Mouse (Mus musculus) small intestine, adult 2 months (tissue): ENCODE results near the gene Irf3. TPM values are rescaled to one million over a fixed set of nuclear protein-coding genes. Genes with fewer than 3 reads are reported as not detected.

Experiments
- H3K27ac ChIP-seq: fragments of 200-500 bp; 2 replicates; pipeline ENCODE4 v1.5.1; 2012; ENCODE audit warnings: low read depth, low read length, control low read depth, inconsistent platforms; ENCODE audit not compliant: insufficient read depth
- H3K27me3 ChIP-seq: fragments of 200-500 bp; 2 replicates; pipeline ENCODE4 v1.6.1; 2012; ENCODE audit warnings: mild to moderate bottlenecking, moderate library complexity, low read length, inconsistent platforms; ENCODE audit not compliant: control insufficient read depth, insufficient read depth
- H3K36me3 ChIP-seq: fragments of 200-500 bp; 2 replicates; pipeline ENCODE4 v1.6.1; 2012; ENCODE audit warnings: mild to moderate bottlenecking, low read length, control low read depth, inconsistent platforms; ENCODE audit not compliant: control insufficient read depth, insufficient read depth
- H3K4me1 ChIP-seq: fragments of 200-500 bp; 2 replicates; pipeline ENCODE4 v1.6.1; 2012; ENCODE audit warnings: low read length, inconsistent platforms, mixed read lengths; ENCODE audit not compliant: control insufficient read depth, insufficient read depth, insufficient read length
- H3K4me3 ChIP-seq: fragments of 200-500 bp; 2 replicates; pipeline ENCODE4 v1.5.1; 2012; ENCODE audit warnings: low read depth, mild to moderate bottlenecking, control low read depth, inconsistent platforms, low read length, moderate library complexity
- CTCF ChIP-seq: fragments of 200-500 bp; IDR thresholded peaks from 2 replicates; pipeline ENCODE4 v1.5.1; 2012; ENCODE audit warnings: low read depth, mild to moderate bottlenecking, control low read depth, inconsistent platforms, low read length, moderate library complexity, mixed read lengths; ENCODE audit not compliant: insufficient replicate concordance, insufficient read length; ENCODE audit errors: extremely low read depth
- POLR2A ChIP-seq: fragments of 200-500 bp; IDR thresholded peaks from 2 replicates; pipeline ENCODE4 v1.6.1; 2012; ENCODE audit warnings: low read depth, mild to moderate bottlenecking, control low read depth, inconsistent platforms, low read length, moderate library complexity
- WGBS: fragments of 180-500 bp; shearing (Covaris S2); methylation state at CpG from one replicate; pipeline ENCODE4 v1.1.7; 2018; 5-methylcytosine and 5-hydroxymethylcytosine counted together
- polyA plus RNA-seq: library from polyadenylated mRNA; depleted of rRNA; stranded (reverse); fragments of >200 nt; gene quantifications from 2 replicates; pipeline ENCODE4 v1.2.3, GENCODE M21; 2012

Gene Irf3
- polyA plus RNA-seq, 1 experiment, result 91.0 TPM

DNA sequence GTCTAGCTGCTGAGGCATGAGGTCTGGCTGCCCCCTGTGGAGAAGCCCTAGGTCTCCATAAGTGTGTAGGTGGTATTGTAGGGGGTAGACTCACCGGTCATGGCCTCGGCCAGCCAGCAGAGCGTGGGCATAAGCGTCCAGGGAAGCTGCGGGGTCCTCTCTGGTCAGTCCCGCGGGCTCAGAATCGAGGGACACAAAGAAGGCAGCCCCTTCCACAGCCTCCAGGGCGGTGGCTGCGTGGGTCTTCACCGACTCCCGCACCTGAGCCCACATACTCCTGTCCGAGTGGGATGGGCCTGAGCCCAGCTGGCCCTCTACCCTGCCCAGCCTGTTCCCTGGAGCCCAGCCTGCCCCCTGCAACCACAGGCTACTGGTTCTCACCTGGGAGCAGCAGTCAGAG is 32.5 kb upstream of the Irf3 start:
- TF ChIP-seq POLR2A, result no peak
- TF ChIP-seq CTCF, result no peak
- WGBS, result 96% methylated on average over 13 of the region's 13 CpGs
- H3K4me3 ChIP-seq, result no peak overlapping the region
- no peaks in the 10 kb centered on the region for H3K36me3 ChIP-seq
- H3K27ac ChIP-seq, result no peak overlapping the region
- H3K4me1 ChIP-seq, result peaks cover 8% of the 10 kb centered on the region
- H3K27me3 ChIP-seq, result no peaks in the 10 kb centered on the region

DNA sequence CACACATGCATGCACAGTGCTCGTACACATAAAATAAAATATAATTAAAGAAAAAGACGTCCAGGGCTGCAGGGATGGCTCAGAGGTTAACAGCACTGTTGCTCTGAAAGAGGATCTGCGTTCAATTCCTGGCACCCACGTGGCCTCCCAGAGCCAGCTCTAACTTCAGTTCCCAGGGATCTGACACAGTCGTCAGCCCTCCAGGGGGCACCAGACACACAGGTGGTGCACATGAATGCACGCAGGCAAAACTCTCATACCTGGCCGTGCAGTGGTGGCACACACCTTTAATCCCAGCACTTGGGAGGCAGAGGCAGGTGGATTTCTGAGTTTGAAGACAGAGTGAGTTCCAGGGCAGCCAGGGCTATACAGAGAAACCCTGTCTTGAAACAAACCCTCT is 31.5 kb upstream of the Irf3 start:
- Histone ChIP-seq H3K27ac (no peak overlapping the region), H3K4me1 (peaks cover 13% of the 10 kb centered on the region), H3K27me3 (no peaks in the 10 kb centered on the region), H3K36me3 (no peaks in the 10 kb centered on the region), H3K4me3 (no peak overlapping the region)
- TF ChIP-seq CTCF, result no peak
- no peak for TF ChIP-seq POLR2A
- WGBS, result 57% methylated on average over 7 of the region's 7 CpGs

DNA sequence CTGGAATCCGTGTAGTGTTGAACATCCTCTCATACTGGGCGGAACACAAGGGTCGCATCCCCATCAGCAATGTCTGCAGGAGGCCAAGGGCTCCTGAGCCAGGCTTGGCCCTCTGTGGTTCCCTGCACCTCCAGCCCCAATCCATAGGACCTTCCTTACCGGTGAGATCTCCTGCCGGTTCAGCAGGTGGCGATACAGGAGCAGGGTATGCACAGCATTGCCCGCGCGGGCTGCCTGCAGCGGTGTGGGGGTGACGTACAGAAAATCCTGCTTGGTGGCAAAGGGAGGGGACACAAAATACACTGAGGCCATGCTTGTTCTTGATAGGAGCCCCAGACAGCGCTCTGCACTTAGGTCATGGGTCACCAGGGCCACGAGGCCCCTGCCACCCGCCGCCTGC is 30.8 kb upstream of the Irf3 start:
- no peak for TF ChIP-seq POLR2A
- Histone ChIP-seq H3K27me3 (no peaks in the 10 kb centered on the region), H3K36me3 (no peaks in the 10 kb centered on the region), H3K27ac (no peak overlapping the region), H3K4me3 (no peak overlapping the region), H3K4me1 (peaks cover 13% of the 10 kb centered on the region)
- 50% methylated on average over 15 of the region's 15 CpGs for WGBS

DNA sequence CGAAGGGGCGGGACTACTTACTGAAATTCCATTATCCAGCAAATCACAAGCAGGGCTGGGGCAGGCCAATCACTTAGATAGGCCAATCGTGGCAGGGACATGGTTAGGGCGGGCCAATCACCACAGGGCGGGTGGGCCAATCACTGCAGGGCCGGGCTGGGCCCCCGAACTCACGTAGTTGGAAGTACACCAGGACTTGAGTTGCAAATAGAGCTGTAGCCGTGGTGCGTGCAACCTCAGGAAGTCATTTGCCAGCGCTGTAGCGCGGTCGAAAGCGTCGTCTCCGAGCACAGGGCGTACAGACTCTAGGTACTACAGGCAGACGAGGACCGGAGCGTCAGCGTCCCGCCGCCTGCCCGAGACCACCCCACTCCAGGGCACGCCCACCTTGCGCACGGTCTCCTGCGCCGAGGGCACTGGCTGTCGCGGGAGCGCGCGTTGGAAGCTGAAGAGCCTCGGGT is 27.2 kb upstream of the Irf3 start:
- Histone ChIP-seq H3K27ac (peak overlapping the region; percentile 24; the same call in 1 of the 2 replicates), H3K27me3 (no peaks in the 10 kb centered on the region), H3K36me3 (no peaks in the 10 kb centered on the region), H3K4me1 (peaks cover 5% of the 10 kb centered on the region), H3K4me3 (peak overlapping the region; percentile 80)
- TF ChIP-seq CTCF, result no peak
- TF ChIP-seq POLR2A, result peak; percentile 38; the same call in 1 of the 2 replicates
- 1% methylated on average over 36 of the region's 36 CpGs for whole genome bisulfite sequencing

DNA sequence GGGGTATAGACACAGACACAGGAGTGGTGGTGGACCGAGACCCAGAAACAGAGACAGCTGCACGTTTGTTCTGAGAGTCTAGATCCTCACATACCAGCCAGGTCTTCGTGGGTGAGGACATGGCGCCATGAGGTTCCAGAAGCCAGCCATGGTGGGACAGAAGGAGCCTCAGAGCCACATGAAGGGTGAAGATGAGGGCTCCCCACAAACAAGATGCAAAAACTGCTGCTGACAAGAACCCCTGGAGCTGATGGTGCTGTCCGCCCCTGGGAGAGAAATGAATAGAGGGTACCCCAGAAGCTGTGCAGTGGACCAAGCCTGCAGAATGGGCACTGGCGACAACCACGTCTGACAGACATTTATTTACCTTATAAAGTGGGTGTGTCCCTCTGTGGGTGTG is 26.3 kb upstream of the Irf3 start:
- 45% methylated on average over 7 of the region's 7 CpGs for WGBS
- H3K27ac ChIP-seq, result no peak overlapping the region
- no peak overlapping the region for H3K4me3 ChIP-seq

DNA sequence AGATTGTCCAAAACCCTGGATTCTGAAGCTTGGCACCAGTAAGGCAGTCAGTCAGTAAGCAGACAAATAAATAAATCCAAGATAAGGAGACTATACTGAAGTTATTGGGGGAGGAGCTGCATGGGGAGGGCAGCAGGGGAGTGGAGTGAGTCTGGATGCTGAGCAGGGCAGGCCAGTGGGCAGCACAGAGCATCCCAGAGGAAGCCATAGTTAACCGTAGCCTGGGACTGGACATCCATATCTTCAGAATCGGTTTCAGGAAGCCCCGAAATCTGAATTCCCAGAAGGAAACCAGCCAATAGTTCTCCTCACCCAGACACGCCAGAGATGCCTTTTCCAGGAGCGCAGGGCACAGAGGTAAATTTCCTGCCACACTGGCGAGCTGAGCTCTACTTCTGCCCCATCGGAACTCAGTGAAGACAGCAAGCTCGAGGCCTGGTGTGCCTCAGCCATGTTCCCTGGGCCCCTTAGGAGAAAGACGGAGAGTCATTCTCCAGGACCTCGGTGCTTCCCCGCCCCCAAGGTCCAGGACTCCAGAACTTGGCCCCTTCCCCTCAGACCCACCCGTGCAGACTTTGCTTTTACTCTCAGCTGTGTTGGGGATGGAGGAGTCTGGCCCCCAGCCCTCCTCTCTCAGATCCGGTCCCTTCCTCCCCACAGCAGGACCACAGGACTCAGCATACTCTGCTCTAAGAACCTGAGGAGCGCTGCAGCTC is 23.9 kb upstream of the Irf3 start:
- peak overlapping the region; percentile 5; the same call in 1 of the 2 replicates for H3K4me3 ChIP-seq

More for the DNA sequence above, 26.3 kb upstream of the Irf3 start:
- no peak for TF ChIP-seq CTCF
- TF ChIP-seq POLR2A, result no peak
- peaks cover 5% of the 10 kb centered on the region for H3K4me1 ChIP-seq
- H3K36me3 ChIP-seq, result no peaks in the 10 kb centered on the region
- no peaks in the 10 kb centered on the region for H3K27me3 ChIP-seq

DNA sequence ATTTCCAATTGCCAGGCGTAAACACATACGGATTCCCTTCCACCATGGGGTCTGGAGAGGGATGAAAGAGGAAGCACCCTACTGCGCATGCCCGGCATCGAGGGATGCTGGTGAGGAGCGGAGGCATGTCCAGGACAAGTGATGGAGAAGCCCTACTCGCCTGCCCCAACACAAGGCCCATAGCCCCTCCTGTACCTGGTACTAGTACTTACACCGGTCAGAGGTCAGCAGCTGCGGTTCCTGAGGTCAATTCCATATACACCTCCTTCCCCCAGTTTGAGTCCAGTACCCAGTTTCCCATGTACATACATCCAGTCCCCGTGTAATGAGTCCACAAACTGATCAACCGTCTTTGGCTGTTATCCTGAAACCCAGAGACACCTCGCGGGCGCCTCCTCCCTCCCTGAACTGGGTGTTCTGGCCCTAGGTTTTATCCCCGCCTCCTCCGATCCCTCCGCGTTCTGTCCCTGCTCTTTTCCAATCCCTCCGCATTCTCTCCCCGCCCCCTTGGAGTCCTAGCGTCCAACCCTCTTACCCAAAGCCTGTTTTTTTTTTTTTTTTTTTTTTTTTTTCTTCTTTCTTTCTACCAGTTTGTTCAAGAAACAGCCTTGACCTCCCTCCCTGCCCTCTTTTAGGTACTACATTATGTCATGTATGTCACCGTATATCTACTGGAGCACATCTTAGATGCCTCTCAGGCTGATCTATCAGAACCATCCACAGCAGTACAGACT is 22.9 kb upstream of the Irf3 start, which contains the start of gene Cpt1c:
Cpt1c (minus strand) TSS at position 469 of the 734 bp plus-strand sequence.
- H3K4me3 ChIP-seq, result peak within 1 kb of the TSS; percentile 57
- H3K4me1 ChIP-seq, result peaks cover 5% of the 10 kb centered on the region
- TF ChIP-seq CTCF (no peak), POLR2A (0 out of 2 replicates have a peak, but pooled peaks have one; percentile 8)
- WGBS, result 8% methylated on average over 22 of the region's 22 CpGs
- H3K27ac ChIP-seq, result no peak within 1 kb of the TSS
- H3K27me3 ChIP-seq, result no peaks in the 10 kb centered on the region
- peaks cover 23% of the 10 kb centered on the region for H3K36me3 ChIP-seq

More for the DNA sequence above, 23.9 kb upstream of the Irf3 start:
- TF ChIP-seq POLR2A, result no peak
- TF ChIP-seq CTCF, result no peak
- 47% methylated on average over 14 of the region's 14 CpGs for WGBS
- Histone ChIP-seq H3K27me3 (no peaks in the 10 kb centered on the region), H3K27ac (no peak overlapping the region), H3K4me1 (peaks cover 5% of the 10 kb centered on the region), H3K36me3 (peaks cover 15% of the 10 kb centered on the region)
